Mouse (Mus musculus): ENCODE measurements around the gene Lsmem1.

GRCm38 (mm10) chr12:40200484-40201235, 1.4 kb upstream of the Lsmem1 start:
- TF ChIP-seq HCFC1 (IDR thresholded peaks at IDR 0.05; ENCODE audit: borderline replicate concordance, insufficient read depth, low read length): no peak
- no peak for TF ChIP-seq ZC3H11A (IDR thresholded peaks at IDR 0.05; ENCODE audit: borderline replicate concordance, low read depth, low read length)
- 0 out of 2 replicates have a peak, but pooled peaks have one; percentile 45 for TF ChIP-seq ZNF384 (IDR thresholded peaks at IDR 0.05; ENCODE audit: low read depth, low read length)
